Mouse (Mus musculus) lung, embryonic 16.5 days (tissue): ENCODE measurements around the gene Os9. TPM values are rescaled to one million over a fixed set of nuclear protein-coding genes. Genes with fewer than 3 reads are reported as not detected.
A peak's percentile ranks its signal among the peaks of the same experiment; 100 is the strongest.
"Not testable (repeated sequence)": the region's sequence is repeated elsewhere in the genome, so short reads cannot be mapped to it uniquely, and the experiment has no call there.

Source experiments
- ATAC-seq: fragments of 200-750 bp; cut with Nextera tagmentation; 2 replicates; pipeline ENCODE4 v1.8.0; 2017; ENCODE audit warnings: low read depth, mild to moderate bottlenecking, moderate library complexity
- H3K27ac ChIP-seq: fragments of 300-500 bp; sonication (generic); 2 replicates; pipeline ENCODE4 v1.5.1; 2014; ENCODE audit warnings: mild to moderate bottlenecking, control low read depth, low read length
- H3K27me3 ChIP-seq: fragments of 300-500 bp; sonication (generic); 2 replicates; pipeline ENCODE4 v1.6.1; 2014; ENCODE audit warnings: low read depth, low read length, mixed read lengths; ENCODE audit not compliant: control insufficient read depth, insufficient read depth
- H3K36me3 ChIP-seq: fragments of 300-500 bp; sonication (generic); 2 replicates; pipeline ENCODE4 v1.6.1; 2014; ENCODE audit warnings: low read length; ENCODE audit not compliant: control insufficient read depth, insufficient read depth
- H3K4me1 ChIP-seq: fragments of 300-500 bp; sonication (generic); replicated peaks from 2 replicates; pipeline ENCODE4 v1.6.1; 2014; ENCODE audit warnings: low read length, mixed read lengths; ENCODE audit not compliant: control insufficient read depth, insufficient read depth
- H3K4me2 ChIP-seq: fragments of 300-500 bp; sonication (generic); 2 replicates; pipeline ENCODE4 v1.6.1; 2014; ENCODE audit warnings: low read depth, low read length, control low read depth
- H3K4me3 ChIP-seq: fragments of 300-500 bp; sonication (generic); 2 replicates; pipeline ENCODE4 v1.5.1; 2014; ENCODE audit warnings: mild to moderate bottlenecking, low read length, control low read depth
- H3K9ac ChIP-seq: fragments of 300-500 bp; sonication (generic); 2 replicates; pipeline ENCODE4 v1.6.1; 2014; ENCODE audit warnings: low read length, control low read depth
- H3K9me3 ChIP-seq: fragments of 300-500 bp; sonication (generic); 2 replicates; pipeline ENCODE4 v1.6.1; 2016; ENCODE audit warnings: low read length; ENCODE audit not compliant: control insufficient read depth
- WGBS: fragments of 180-500 bp; shearing (Covaris S2); extraction: QIAGEN DNeasy Blood & Tissue Kit; methylation state at CpG from one replicate; pipeline ENCODE4 v1.1.7; 2014; 5-methylcytosine and 5-hydroxymethylcytosine counted together
- polyA plus RNA-seq: library from polyadenylated mRNA; unstranded; fragments of >200 nt; fragmentation: Nextera tagmentation; extraction: Ambion mirVana; gene quantifications from 2 replicates; pipeline ENCODE4 v1.2.1, GENCODE M21; 2015

Gene Os9
- polyA plus RNA-seq, 1 experiment from 2014 or later, result 111 TPM

- Histone ChIP-seq H3K36me3 (peaks cover 39% of the 10 kb centered on the region), H3K27ac (no peak overlapping the region), H3K4me2 (no peak overlapping the region), H3K9me3 (no peaks in the 10 kb centered on the region), H3K4me1 (peaks cover 21% of the 10 kb centered on the region), H3K9ac (no peak overlapping the region), H3K4me3 (no peak overlapping the region), H3K27me3 (no peaks in the 10 kb centered on the region; the same call in 1 of the 2 replicates)
- ATAC-seq, result no peak
- 71% methylated on average over 9 of the region's 9 CpGs for whole genome bisulfite sequencing
These were observed 55.0 kb downstream of the Os9 start for GRCm38 (mm10) chr10:127065981-127066380.

- ATAC-seq, result no peak
- no peaks in the 10 kb centered on the region for H3K9me3 ChIP-seq
- H3K36me3 ChIP-seq, result peaks cover 39% of the 10 kb centered on the region
- H3K4me3 ChIP-seq, result peak overlapping the region; percentile 67
- peak overlapping the region; percentile 75 for H3K9ac ChIP-seq
- 7% methylated on average over 37 of the region's 37 CpGs for WGBS
- H3K27me3 ChIP-seq, result peaks cover 9% of the 10 kb centered on the region
- peaks cover 24% of the 10 kb centered on the region for H3K4me1 ChIP-seq
- H3K4me2 ChIP-seq, result peak overlapping the region; percentile 75
- H3K27ac ChIP-seq, result peak overlapping the region; percentile 37
These were observed 56.7 kb downstream of the Os9 start for GRCm38 (mm10) chr10:127063913-127064870.

GRCm38 (mm10) chr10:127063239-127063872 is 57.6 kb downstream of the Os9 start, which contains the start of gene Cdk4:
Cdk4 (plus strand) TSS chr10:127063534.
- H3K9me3 ChIP-seq, result no peaks in the 10 kb centered on the region
- peak within 1 kb of the TSS; percentile 67 for H3K4me3 ChIP-seq
- peaks cover 21% of the 10 kb centered on the region for H3K4me1 ChIP-seq
- peak within 1 kb of the TSS; percentile 59 for H3K27ac ChIP-seq
- H3K4me2 ChIP-seq, result peak within 1 kb of the TSS; percentile 75
- WGBS, result under 1% methylated on average over 46 of the region's 46 CpGs
- peaks cover 12% of the 10 kb centered on the region for H3K27me3 ChIP-seq
- peak; percentile 93 for ATAC-seq
- peak within 1 kb of the TSS; percentile 75 for H3K9ac ChIP-seq
- peaks cover 37% of the 10 kb centered on the region for H3K36me3 ChIP-seq

DNA sequence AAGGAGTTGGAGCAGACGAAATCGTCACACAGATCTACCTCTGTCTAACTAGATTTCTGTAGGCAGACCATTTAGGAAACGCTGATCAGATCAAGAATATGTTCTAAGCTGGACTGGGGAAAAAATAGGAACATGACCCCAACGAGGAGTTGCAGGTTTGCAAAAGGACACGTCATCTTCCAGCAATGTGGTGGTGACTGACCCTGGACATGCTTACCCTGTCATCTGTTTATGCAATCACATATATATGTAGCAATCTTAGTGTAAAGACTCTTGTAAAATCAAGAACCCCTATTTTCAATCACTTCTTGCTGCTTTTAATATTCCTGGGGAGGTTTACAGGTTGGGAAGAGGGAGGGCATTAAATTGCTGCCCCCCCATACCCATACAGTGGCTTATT is 58.4 kb downstream of the Os9 start:
- H3K4me3 ChIP-seq, result no peak overlapping the region
- H3K4me2 ChIP-seq, result no peak overlapping the region
- H3K9me3 ChIP-seq, result no peaks in the 10 kb centered on the region
- ATAC-seq, result no peak
- WGBS, result 60% methylated on average over 5 of the region's 5 CpGs
- peaks cover 19% of the 10 kb centered on the region for H3K4me1 ChIP-seq
- H3K9ac ChIP-seq, result no peak overlapping the region
- peaks cover 12% of the 10 kb centered on the region for H3K27me3 ChIP-seq
- peaks cover 28% of the 10 kb centered on the region for H3K36me3 ChIP-seq
- no peak overlapping the region for H3K27ac ChIP-seq

- not testable (repeated sequence) for H3K9me3 ChIP-seq, H3K27ac ChIP-seq, ATAC-seq, H3K4me3 ChIP-seq, H3K9ac ChIP-seq, H3K4me2 ChIP-seq
- Histone ChIP-seq H3K36me3 (peaks cover 24% of the 10 kb centered on the region), H3K4me1 (peaks cover 19% of the 10 kb centered on the region), H3K27me3 (peaks cover 12% of the 10 kb centered on the region)
- WGBS, result 81% methylated on average over 4 of the region's 4 CpGs
These were observed 58.8 kb downstream of the Os9 start for GRCm38 (mm10) chr10:127062101-127062500.

DNA sequence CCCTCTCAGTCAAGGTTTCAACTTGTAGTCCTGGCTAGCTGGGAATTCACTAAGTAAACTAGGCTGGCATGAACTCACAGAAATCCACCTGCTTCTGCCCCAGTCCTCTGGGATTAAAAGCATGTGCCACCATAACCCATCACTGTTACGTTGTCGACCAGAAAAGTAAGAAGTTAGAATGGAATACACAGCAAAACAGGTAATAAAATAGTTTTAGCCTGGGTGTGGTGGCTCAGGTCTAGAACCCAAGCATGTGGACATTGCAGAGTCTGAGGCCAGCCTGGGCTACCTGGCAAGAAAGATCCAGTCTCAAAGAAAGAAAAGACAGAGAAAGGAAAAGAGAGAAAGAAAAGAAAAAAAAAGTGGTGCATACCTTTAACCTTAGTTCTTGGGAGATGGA is 59.4 kb downstream of the Os9 start:
- H3K27me3 ChIP-seq, result peaks cover 12% of the 10 kb centered on the region
- 71% methylated on average over 2 of the region's 2 CpGs for WGBS
- no peak overlapping the region for H3K4me3 ChIP-seq
- H3K4me1 ChIP-seq, result peaks cover 19% of the 10 kb centered on the region
- no peaks in the 10 kb centered on the region for H3K9me3 ChIP-seq
- peaks cover 19% of the 10 kb centered on the region for H3K36me3 ChIP-seq
- no peak overlapping the region for H3K27ac ChIP-seq
- ATAC-seq, result no peak
- H3K9ac ChIP-seq, result no peak overlapping the region
- H3K4me2 ChIP-seq, result no peak overlapping the region

- H3K27ac ChIP-seq, result no peak overlapping the region
- H3K36me3 ChIP-seq, result peaks cover 16% of the 10 kb centered on the region
- peaks cover 19% of the 10 kb centered on the region for H3K4me1 ChIP-seq
- WGBS, result 42% methylated on average over 5 of the region's 5 CpGs
- no peak overlapping the region for H3K9ac ChIP-seq
- no peak overlapping the region for H3K4me3 ChIP-seq
- ATAC-seq, result no peak
- no peak overlapping the region for H3K4me2 ChIP-seq
- H3K9me3 ChIP-seq, result no peaks in the 10 kb centered on the region
- peaks cover 12% of the 10 kb centered on the region for H3K27me3 ChIP-seq
These were observed 59.8 kb downstream of the Os9 start for GRCm38 (mm10) chr10:127061085-127061484.

GRCm38 (mm10) chr10:127059968-127060916 is 60.7 kb downstream of the Os9 start, which contains the start of gene March9:
March9 (minus strand) TSS chr10:127060184.
- Histone ChIP-seq H3K36me3 (peaks cover 8% of the 10 kb centered on the region), H3K9ac (peak within 1 kb of the TSS; percentile 79), H3K4me3 (peak within 1 kb of the TSS; percentile 76), H3K4me2 (peak within 1 kb of the TSS; percentile 99), H3K27me3 (peaks cover 12% of the 10 kb centered on the region), H3K9me3 (no peaks in the 10 kb centered on the region), H3K27ac (peak within 1 kb of the TSS; percentile 66), H3K4me1 (peaks cover 19% of the 10 kb centered on the region)
- under 1% methylated on average over 37 of the region's 72 CpGs for WGBS
- ATAC-seq, result peak; percentile 19; the same call in 1 of the 2 replicates
